Mouse (Mus musculus) cerebellum, adult 9-10 months (tissue): ENCODE results near the gene Cep350.

ENCODE experiments used
- DNase-seq: peaks from one replicate; pipeline ENCODE4 v3.0.0; 2022

Gene Cep350

DNA sequence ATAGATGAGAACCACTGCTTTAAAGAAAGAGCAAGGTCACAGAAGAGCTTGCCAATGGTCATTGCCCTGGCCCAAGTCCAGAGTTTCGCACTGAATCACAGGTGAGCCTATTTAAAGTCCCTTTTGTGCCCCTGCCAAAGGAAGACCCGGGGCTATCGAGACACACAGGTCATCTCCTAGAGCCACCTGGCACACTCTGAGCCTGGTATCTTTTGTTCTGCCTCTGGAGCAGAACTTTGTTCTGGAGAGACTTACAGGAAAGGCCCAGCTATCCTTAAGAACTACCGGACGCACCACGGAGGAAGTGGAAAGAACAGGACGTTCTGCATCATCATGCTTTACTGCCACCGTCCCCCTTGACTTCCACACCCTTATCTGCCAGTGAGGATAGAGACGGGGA lies 167.4 kb downstream of the Cep350 start:
- no peak for DNase-seq

DNA sequence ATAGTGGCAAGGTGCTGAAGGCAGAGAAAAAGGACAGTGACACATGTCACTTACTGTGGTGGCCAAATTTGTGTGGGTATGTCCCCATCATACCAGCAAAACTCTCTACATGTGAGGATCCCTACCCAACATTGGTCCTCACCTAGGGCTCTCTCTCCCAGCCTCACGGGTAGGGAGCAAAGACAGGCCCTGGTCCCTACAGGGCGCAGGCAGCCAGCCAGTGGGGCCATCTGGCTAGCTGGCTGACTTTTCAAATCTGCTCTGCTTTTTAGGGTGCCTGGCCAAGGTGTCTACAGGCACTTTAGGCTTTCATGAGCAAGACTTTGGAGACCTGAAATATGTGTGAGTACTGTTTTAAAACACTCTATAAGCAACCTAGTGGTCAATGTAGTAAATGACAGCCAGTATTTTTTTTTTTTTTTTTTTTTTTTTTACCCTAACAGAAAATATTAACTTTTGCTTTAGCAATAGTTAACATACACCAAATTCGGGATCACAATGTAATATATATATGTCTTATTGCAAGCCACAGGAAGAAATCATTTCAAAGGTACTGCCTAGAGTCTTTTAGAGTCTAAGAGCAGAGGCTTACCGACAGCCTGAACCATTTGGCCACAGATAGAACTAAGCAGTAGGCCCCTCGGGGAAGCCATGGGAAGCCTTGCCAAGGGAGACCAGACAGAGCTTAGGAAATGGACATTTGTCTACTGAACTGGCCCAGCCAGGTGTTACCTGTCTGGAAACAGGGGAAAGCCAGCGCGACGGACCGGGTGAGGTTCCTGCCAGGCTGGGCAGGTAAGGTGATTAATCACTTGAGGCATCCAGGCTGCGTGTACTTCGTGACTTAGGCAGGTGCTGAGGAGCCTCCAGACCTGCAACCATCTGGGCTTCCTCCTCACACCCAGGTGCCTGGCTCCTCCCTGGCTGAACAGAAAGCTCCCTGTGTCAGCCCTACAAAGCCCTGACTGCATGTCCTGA lies 171.8 kb downstream of the Cep350 start:
- peak; percentile 87 for DNase-seq

DNA sequence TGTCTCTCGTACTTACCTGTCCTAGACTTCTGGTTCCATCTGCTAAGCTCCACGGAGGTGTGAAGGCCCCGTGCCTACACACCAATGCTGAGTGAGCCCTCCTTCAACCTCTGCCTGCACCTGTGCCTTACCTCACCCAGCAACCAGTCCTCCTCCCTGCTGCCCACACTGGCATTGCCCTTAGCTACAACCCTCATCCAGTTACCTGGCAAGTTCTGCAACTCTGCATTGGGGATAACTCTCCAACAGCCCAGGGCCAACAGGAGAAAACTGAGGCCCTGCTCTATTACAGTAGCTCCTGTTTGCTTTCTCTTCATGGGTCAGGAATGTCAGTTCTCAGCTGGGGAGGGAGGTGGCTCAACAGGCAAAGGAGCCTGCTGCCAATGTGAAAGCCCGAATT lies 175.1 kb downstream of the Cep350 start:
- no peak for DNase-seq

DNA sequence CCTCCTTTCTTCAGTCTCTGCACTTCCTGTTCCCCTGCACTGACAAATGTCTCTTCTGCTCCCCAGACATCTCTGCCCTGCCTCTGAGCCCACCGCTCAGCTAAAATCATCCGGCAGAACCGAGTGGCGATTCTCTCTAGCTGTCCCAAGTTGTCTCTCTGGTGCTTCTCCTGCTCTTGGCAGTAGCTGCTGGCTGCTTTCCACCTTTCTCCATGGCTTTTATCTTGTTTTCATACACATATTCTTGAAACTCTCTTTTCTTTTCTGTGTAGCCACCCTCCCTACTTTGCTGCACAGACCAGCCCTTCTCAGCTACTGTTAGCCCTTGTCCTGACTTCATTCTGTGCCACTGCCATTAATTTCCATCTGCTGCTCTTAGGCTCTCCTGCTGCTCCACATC lies 175.6 kb downstream of the Cep350 start:
- DNase-seq = peak; percentile 38

DNA sequence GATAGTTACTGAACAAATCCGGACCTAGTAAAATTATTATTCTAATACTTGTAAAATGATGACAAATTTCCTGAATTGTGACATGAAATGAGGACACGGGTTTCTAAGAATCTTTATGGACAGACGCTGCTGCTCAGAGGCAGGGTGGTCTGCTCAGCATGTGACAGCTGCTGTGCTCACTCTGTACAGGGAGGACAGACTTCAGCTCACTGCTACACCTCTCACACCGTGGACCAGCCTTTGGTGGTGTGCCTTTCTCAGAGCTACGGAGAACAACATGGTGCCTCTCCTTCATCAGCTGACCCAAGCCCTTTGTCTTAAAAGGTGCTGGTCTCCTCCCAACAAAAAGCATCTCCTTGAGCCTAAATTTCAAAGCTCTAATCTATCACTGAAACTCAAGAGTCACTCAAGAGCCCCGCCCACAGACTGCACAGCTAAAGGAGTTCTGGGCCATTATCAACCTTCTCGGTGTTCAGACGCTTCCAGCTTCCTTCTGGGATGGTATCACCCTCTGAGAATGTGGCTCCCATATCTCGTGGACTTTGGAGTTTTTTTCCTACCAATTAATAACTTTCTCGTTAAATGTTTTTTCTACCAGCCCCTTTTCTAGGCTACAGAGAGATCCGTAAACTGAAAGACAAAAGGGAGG lies 176.2 kb downstream of the Cep350 start:
- no peak for DNase-seq

DNA sequence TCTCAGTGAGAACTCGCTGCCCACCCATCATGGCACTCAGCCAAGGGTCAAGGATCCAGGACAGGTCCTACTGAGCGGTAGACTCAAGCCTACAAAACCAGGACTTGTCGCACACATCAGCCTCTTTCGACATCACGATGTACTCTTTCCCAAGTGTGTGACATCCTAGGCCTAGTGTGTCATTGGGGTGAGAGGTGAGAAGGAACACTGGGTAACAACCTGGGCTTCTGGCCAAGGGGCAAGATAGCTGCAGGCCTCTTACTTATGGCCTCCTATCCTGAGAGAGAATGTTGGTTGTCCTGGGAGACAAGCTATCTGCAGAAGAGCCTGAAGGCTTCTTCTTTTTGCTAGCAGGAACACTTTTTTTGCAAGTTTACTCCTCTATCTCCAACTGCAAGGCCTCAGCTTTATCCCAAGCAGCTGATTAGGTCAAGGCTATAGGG lies 177.2 kb downstream of the Cep350 start:
- no peak for DNase-seq
